7 mouse cellular contexts compared by ENCODE assay signal in genomic region chr7:135537341-135537901, GRCm38 (mm10). TPM values are rescaled to one million over a fixed set of nuclear protein-coding genes. Genes with fewer than 3 reads are reported as not detected.
DNase-seq lines count a peak whose midpoint lies in the region; ATAC-seq and TF ChIP-seq lines count a peak whose summit lies in the region.

TSS of gene Ptpre (plus strand) at chr7:135537481.

- 5% methylated on average over 14 of the region's 28 CpGs for WGBS in embryonic facial prominence, embryonic 14.5 days
- WGBS in heart, adult 2 months = 5% methylated on average over 28 of the region's 28 CpGs
- 4% methylated on average over 28 of the region's 28 CpGs for WGBS in kidney, adult 2 months
- WGBS in limb, embryonic 12.5 days = 4% methylated on average over 28 of the region's 28 CpGs
- WGBS in midbrain, embryonic 14.5 days = 4% methylated on average over 28 of the region's 28 CpGs

- no peaks in the 10 kb centered on the region for H3K36me3 ChIP-seq in embryonic facial prominence, embryonic 14.5 days (ENCODE audit: control insufficient read depth, insufficient read depth, low read length)
- no peaks in the 10 kb centered on the region for H3K36me3 ChIP-seq in heart, adult 2 months (ENCODE audit: control insufficient read depth, insufficient read depth, low read length)
- H3K36me3 ChIP-seq in kidney, adult 2 months (ENCODE audit: control insufficient read depth, insufficient read depth, low read length) = no peaks in the 10 kb centered on the region
- H3K36me3 ChIP-seq in limb, embryonic 12.5 days = no peaks in the 10 kb centered on the region
- H3K36me3 ChIP-seq in midbrain, embryonic 14.5 days (ENCODE audit: control insufficient read depth, insufficient read depth, low read length) = no peaks in the 10 kb centered on the region

- H3K27me3 ChIP-seq in embryonic facial prominence, embryonic 14.5 days (replicated peaks; ENCODE audit: control insufficient read depth, insufficient read depth, low read length) = peaks cover 12% of the 10 kb centered on the region
- H3K27me3 ChIP-seq in heart, adult 2 months (ENCODE audit: control insufficient read depth, insufficient read depth, low read length) = no peaks in the 10 kb centered on the region
- no peaks in the 10 kb centered on the region for H3K27me3 ChIP-seq in kidney, adult 2 months (replicated peaks; ENCODE audit: control insufficient read depth, insufficient read depth, low read length)
- H3K27me3 ChIP-seq in limb, embryonic 12.5 days = peaks cover 34% of the 10 kb centered on the region
- peaks cover 14% of the 10 kb centered on the region for H3K27me3 ChIP-seq in midbrain, embryonic 14.5 days (ENCODE audit: control insufficient read depth, insufficient read depth, low read length)

- peak within 1 kb of the TSS; percentile 68 for H3K4me3 ChIP-seq in embryonic facial prominence, embryonic 14.5 days (ENCODE audit: low read depth, low read length)
- peak within 1 kb of the TSS; percentile 75 for H3K4me3 ChIP-seq in heart, adult 2 months
- H3K4me3 ChIP-seq in kidney, adult 2 months (ENCODE audit: insufficient read depth, low read depth, low read length) = peak within 1 kb of the TSS; percentile 70
- peak within 1 kb of the TSS; percentile 65 for H3K4me3 ChIP-seq in limb, embryonic 12.5 days (replicated peaks)
- peak within 1 kb of the TSS; percentile 67 for H3K4me3 ChIP-seq in midbrain, embryonic 14.5 days (replicated peaks; ENCODE audit: low read depth, low read length)

- peak; percentile 96 for ATAC-seq in embryonic facial prominence, embryonic 14.5 days (ENCODE audit: low read depth)
- ATAC-seq in limb, embryonic 12.5 days (ENCODE audit: insufficient number of reproducible peaks, insufficient read depth, low FRiP score, low TSS enrichment, low read depth) = peak; percentile 83
- ATAC-seq in midbrain, embryonic 14.5 days (ENCODE audit: low FRiP score, low TSS enrichment) = peak; percentile 92

- H3K4me1 ChIP-seq in embryonic facial prominence, embryonic 14.5 days (ENCODE audit: control insufficient read depth, insufficient read depth, low read length) = peaks cover 4% of the 10 kb centered on the region; the same call in 1 of the 2 replicates
- no peaks in the 10 kb centered on the region for H3K4me1 ChIP-seq in heart, adult 2 months (ENCODE audit: control insufficient read depth, insufficient read depth, low read length)
- H3K4me1 ChIP-seq in kidney, adult 2 months (ENCODE audit: control insufficient read depth, insufficient read depth, low read length) = no peaks in the 10 kb centered on the region
- H3K4me1 ChIP-seq in limb, embryonic 12.5 days (replicated peaks) = 0 out of 2 replicates have a peak, but pooled peaks cover 5% of the 10 kb centered on the region
- H3K4me1 ChIP-seq in midbrain, embryonic 14.5 days (ENCODE audit: control insufficient read depth, insufficient read depth, low read length) = peaks cover 3% of the 10 kb centered on the region

- DNase-seq in adrenal gland, postnatal 4 days (ENCODE audit: low spot score in 2 of 2) = peak; percentile 67 to 77
- DNase-seq in embryonic facial prominence, embryonic 14.5 days (ENCODE audit: low spot score) = peak; percentile 85
- DNase-seq in heart, adult 2 months = peak; percentile 90 to 94
- DNase-seq in kidney, adult 2 months = peak; percentile 92
- peak; percentile 95 for DNase-seq in midbrain, embryonic 14.5 days
- DNase-seq in spleen, adult 12 weeks (ENCODE audit: low spot score) = peak; percentile 54

- intact Hi-C loops in heart, adult 2 months (cut with DNase I) = loop anchor here (1.0 to 5.0 kb wide), 5 partner anchors 79 to 200 kb away; no protein-coding TSS in a partner anchor

- no peak for TF ChIP-seq POLR2A in heart, adult 2 months (IDR thresholded peaks at IDR 0.05; ENCODE audit: insufficient read depth, low read depth, low read length)
- no peak for TF ChIP-seq POLR2A in kidney, adult 2 months (IDR thresholded peaks at IDR 0.05; ENCODE audit: low read depth, low read length)

- H3K9me3 ChIP-seq in embryonic facial prominence, embryonic 14.5 days (ENCODE audit: control insufficient read depth, low read length) = no peaks in the 10 kb centered on the region
- no peaks in the 10 kb centered on the region for H3K9me3 ChIP-seq in limb, embryonic 12.5 days
- no peaks in the 10 kb centered on the region for H3K9me3 ChIP-seq in midbrain, embryonic 14.5 days (ENCODE audit: control insufficient read depth, low read length)

- no peaks in the 10 kb centered on the region for H3K79me2 ChIP-seq in heart, adult 2 months (replicated peaks; ENCODE audit: control insufficient read depth, insufficient read depth, low read length)

- H3K27ac ChIP-seq in embryonic facial prominence, embryonic 14.5 days (replicated peaks; ENCODE audit: low read depth, low read length) = 0 out of 2 replicates have a peak within 1 kb of the TSS, but pooled peaks have one; percentile 15
- H3K27ac ChIP-seq in heart, adult 2 months = peak within 1 kb of the TSS; percentile 64
- no peak within 1 kb of the TSS for H3K27ac ChIP-seq in kidney, adult 2 months (ENCODE audit: insufficient read depth, low read depth, low read length)
- H3K27ac ChIP-seq in limb, embryonic 12.5 days = no peak within 1 kb of the TSS
- H3K27ac ChIP-seq in midbrain, embryonic 14.5 days (replicated peaks; ENCODE audit: low read depth, low read length) = peak within 1 kb of the TSS; percentile 78

- TF ChIP-seq CTCF in heart, adult 2 months (IDR thresholded peaks at IDR 0.05) = peak; percentile 95
- peak; percentile 75 for TF ChIP-seq CTCF in kidney, adult 2 months (conservative IDR thresholded peaks at IDR 0.05; ENCODE audit: insufficient read depth, insufficient read length, low read depth, low read length)

- H3K4me2 ChIP-seq in embryonic facial prominence, embryonic 14.5 days (ENCODE audit: low read depth, low read length) = peak within 1 kb of the TSS; percentile 99
- H3K4me2 ChIP-seq in limb, embryonic 12.5 days = peak within 1 kb of the TSS; percentile 97
- H3K4me2 ChIP-seq in midbrain, embryonic 14.5 days (ENCODE audit: low read length) = peak within 1 kb of the TSS; percentile 92

- H3K9ac ChIP-seq in embryonic facial prominence, embryonic 14.5 days (ENCODE audit: low read depth, low read length) = peak within 1 kb of the TSS; percentile 75
- H3K9ac ChIP-seq in heart, adult 2 months (ENCODE audit: low read depth, low read length) = peak within 1 kb of the TSS; percentile 77
- H3K9ac ChIP-seq in limb, embryonic 12.5 days (replicated peaks) = peak within 1 kb of the TSS; percentile 55
- peak within 1 kb of the TSS; percentile 72 for H3K9ac ChIP-seq in midbrain, embryonic 14.5 days (replicated peaks; ENCODE audit: low read length)

- peak; percentile 64; the same call in 1 of the 2 replicates for TF ChIP-seq EP300 in heart, adult 2 months (IDR thresholded peaks at IDR 0.05; ENCODE audit: insufficient read depth, low read depth, low read length)

RNA-seq across cellular contexts. Expression of gene Ptpre, which starts in this region (rescaled TPM):
- 1 to 10 TPM; 6.6 to 7.7 TPM for total RNA-seq in adrenal gland, postnatal 4 days (2021)
- polyA plus RNA-seq in embryonic facial prominence, embryonic 14.5 days (2014; fragmentation: Nextera tagmentation; extraction: Ambion mirVana) = 3.9 and 4.1 TPM in 2 replicates
- 1 to 10 TPM; 2.8 to 3.1 TPM for total RNA-seq in heart, adult 2 months (2021)
- 3.6 and 4.1 TPM in 2 replicates for polyA plus RNA-seq in heart, adult 2 months (2012; rRNA removed)
- polyA plus RNA-seq in kidney, adult 2 months (2012; rRNA removed) = 1.7 and 2.5 TPM in 2 replicates
- 2.0 and 2.2 TPM in 2 replicates for polyA plus RNA-seq in limb, embryonic 12.5 days (2016; fragmentation: Nextera tagmentation; extraction: Ambion mirVana)
- polyA plus RNA-seq in midbrain, embryonic 14.5 days (2014; fragmentation: Nextera tagmentation; extraction: Ambion mirVana) = 5.0 and 6.7 TPM in 2 replicates

Comparison
In these comparisons a context has a peak if more than half of its experiments do, and no peak if none do; other contexts are left out.
1. H3K27ac ChIP-seq: peak in embryonic facial prominence, embryonic 14.5 days (single experiment), heart, adult 2 months (single experiment) and midbrain, embryonic 14.5 days (single experiment); none in kidney, adult 2 months (single experiment) and limb, embryonic 12.5 days (single experiment).
2. Peak in every context shown above with its lines, with median percentiles within 50 percentile points of each other: DNase-seq, ATAC-seq, H3K4me2 ChIP-seq, H3K4me3 ChIP-seq and H3K9ac ChIP-seq.